Mouse (Mus musculus) hindbrain, postnatal 0 days (tissue): ENCODE results near the gene Plekhg3. TPM values are rescaled to one million over a fixed set of nuclear protein-coding genes. Genes with fewer than 3 reads are reported as not detected.

ENCODE experiments used
- ATAC-seq: fragments of 200-750 bp; cut with Nextera tagmentation; 2 replicates; pipeline ENCODE4 v1.8.0; 2017; ENCODE audit warnings: mild to moderate bottlenecking, moderate TSS enrichment, moderate library complexity
- DNase-seq: peaks from one replicate; pipeline ENCODE4 v3.0.0-alpha.2; 2015; ENCODE audit warnings: low spot score
- H3K27ac ChIP-seq: fragments of 300-500 bp; sonication (generic); 2 replicates; pipeline ENCODE4 v1.5.1; 2014; ENCODE audit warnings: mild to moderate bottlenecking
- H3K27me3 ChIP-seq: fragments of 300-500 bp; sonication (generic); 2 replicates; pipeline ENCODE4 v1.6.1; 2014; ENCODE audit warnings: low read length, mixed read lengths; ENCODE audit not compliant: insufficient read depth
- H3K36me3 ChIP-seq: fragments of 300-500 bp; sonication (generic); 2 replicates; pipeline ENCODE4 v1.6.1; 2014; ENCODE audit warnings: low read length, mixed read lengths; ENCODE audit not compliant: insufficient read depth
- H3K4me1 ChIP-seq: fragments of 300-500 bp; sonication (generic); 2 replicates; pipeline ENCODE4 v1.6.1; 2014; ENCODE audit warnings: antibody characterized with exemption, low read length, mixed read lengths; ENCODE audit not compliant: insufficient read depth
- H3K4me2 ChIP-seq: fragments of 300-500 bp; sonication (generic); 2 replicates; pipeline ENCODE4 v1.6.1; 2014; ENCODE audit warnings: low read depth, mild to moderate bottlenecking, low read length, moderate library complexity, mixed read lengths
- H3K4me3 ChIP-seq: fragments of 300-500 bp; sonication (generic); 2 replicates; pipeline ENCODE4 v1.5.1; 2014; ENCODE audit warnings: low read length
- H3K9ac ChIP-seq: fragments of 300-500 bp; sonication (generic); replicated peaks from 2 replicates; pipeline ENCODE4 v1.6.1; 2014; ENCODE audit warnings: mild to moderate bottlenecking, low read length, moderate library complexity, mixed read lengths
- H3K9me3 ChIP-seq: fragments of 300-500 bp; sonication (generic); 2 replicates; pipeline ENCODE4 v1.6.1; 2016; ENCODE audit warnings: low read length, mixed read lengths
- CTCF ChIP-seq: IDR thresholded peaks from 2 replicates; pipeline ENCODE4 v1.5.1; 2016; ENCODE audit warnings: antibody characterized with exemption, control low read depth, low read depth
- WGBS: fragments of 180-500 bp; shearing (Covaris S2); extraction: QIAGEN DNeasy Blood & Tissue Kit; methylation state at CpG from one replicate; pipeline ENCODE4 v1.1.7; 2014; 5-methylcytosine and 5-hydroxymethylcytosine counted together
- polyA plus RNA-seq: library from polyadenylated mRNA; unstranded; fragments of >200 nt; fragmentation: Nextera tagmentation; extraction: Ambion mirVana; gene quantifications from 2 replicates; pipeline ENCODE4 v1.2.1, GENCODE M21; 2015
- total RNA-seq: library from RNA; depleted of rRNA; stranded (reverse); fragments of >200 nt; gene quantifications from 2 replicates; pipeline ENCODE4 v1.2.3, GENCODE M21; 2014

Gene Plekhg3
- total and polyA plus RNA-seq, 2 experiments from 2014 or later = 1.8 to 5.4 TPM

DNA sequence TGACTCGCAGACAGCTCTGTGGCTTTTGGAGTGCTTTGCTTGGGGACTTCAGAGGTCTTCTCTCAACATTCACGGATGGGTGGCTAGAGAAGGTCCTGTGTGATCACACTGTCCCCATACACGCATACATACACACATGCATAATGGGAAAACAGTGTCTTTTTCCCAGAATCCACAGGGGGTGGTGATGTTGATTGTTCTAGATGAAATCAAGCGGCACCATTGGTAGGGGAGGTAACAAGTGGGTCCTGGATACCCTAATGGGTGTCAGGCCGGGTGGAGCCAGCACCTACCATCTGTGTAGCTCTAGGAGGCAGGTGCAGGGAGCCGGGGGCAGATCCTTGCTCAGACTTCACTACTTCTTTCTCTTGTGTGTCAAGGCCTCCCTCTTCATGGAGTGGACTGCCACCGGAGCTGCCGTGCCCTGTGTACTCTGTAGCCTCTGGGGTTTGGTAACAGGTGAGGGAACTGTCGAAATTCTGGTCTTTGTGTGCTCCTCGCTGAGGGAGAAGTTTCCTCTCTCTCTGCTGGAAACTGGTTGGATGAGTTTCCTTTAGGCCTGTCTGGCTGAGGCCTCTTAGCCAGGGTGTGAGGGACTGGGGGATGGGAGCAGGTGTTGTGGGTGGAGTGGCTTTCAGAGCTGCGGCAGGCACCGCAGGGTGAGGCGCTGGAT, 16.9 kb downstream of the Plekhg3 start:
- Histone ChIP-seq H3K4me2 (peak overlapping the region; percentile 53), H3K4me3 (peak overlapping the region; percentile 9; the same call in 1 of the 2 replicates), H3K27ac (no peak overlapping the region), H3K27me3 (no peaks in the 10 kb centered on the region), H3K9ac (no peak overlapping the region), H3K36me3 (no peaks in the 10 kb centered on the region), H3K4me1 (peaks cover 13% of the 10 kb centered on the region), H3K9me3 (no peaks in the 10 kb centered on the region)
- WGBS = 31% methylated on average over 13 of the region's 13 CpGs
- no peak for TF ChIP-seq CTCF
- ATAC-seq = 0 out of 2 replicates have a peak, but pooled peaks have one; percentile 8
- DNase-seq = no peak

DNA sequence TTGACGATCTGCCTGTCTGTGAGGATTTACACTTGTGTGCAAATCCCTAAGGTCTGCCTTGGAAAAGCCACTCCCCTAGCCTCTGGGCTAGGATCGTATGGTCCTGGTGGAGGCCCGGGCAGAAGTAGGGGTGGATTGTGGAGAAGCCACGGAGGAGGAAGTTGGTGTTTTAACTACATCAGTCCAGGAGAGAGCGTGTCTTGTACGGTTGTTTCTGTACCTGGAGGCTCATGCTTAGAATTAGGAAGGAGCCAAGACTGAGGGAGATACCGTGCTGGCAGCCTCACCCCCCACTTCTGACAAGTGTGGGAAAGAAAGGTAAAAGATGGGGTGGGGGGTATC, 17.4 kb downstream of the Plekhg3 start:
- Histone ChIP-seq H3K4me1 (peaks cover 13% of the 10 kb centered on the region), H3K27ac (no peak overlapping the region), H3K9ac (no peak overlapping the region), H3K27me3 (no peaks in the 10 kb centered on the region), H3K36me3 (no peaks in the 10 kb centered on the region), H3K4me2 (no peak overlapping the region), H3K4me3 (no peak overlapping the region), H3K9me3 (no peaks in the 10 kb centered on the region)
- ATAC-seq (no peak), DNase-seq (no peak)
- TF ChIP-seq CTCF = no peak
- whole genome bisulfite sequencing = 37% methylated on average over 7 of the region's 7 CpGs

GRCm38 (mm10) chr12:76549203-76549602, 18.5 kb downstream of the Plekhg3 start:
- no peak for TF ChIP-seq CTCF
- DNase-seq (no peak), ATAC-seq (no peak)
- WGBS = 79% methylated on average over 3 of the region's 3 CpGs
- Histone ChIP-seq H3K9me3 (no peaks in the 10 kb centered on the region), H3K4me1 (peaks cover 13% of the 10 kb centered on the region), H3K4me2 (no peak overlapping the region), H3K27ac (no peak overlapping the region), H3K27me3 (no peaks in the 10 kb centered on the region), H3K9ac (no peak overlapping the region), H3K36me3 (no peaks in the 10 kb centered on the region), H3K4me3 (no peak overlapping the region)

DNA sequence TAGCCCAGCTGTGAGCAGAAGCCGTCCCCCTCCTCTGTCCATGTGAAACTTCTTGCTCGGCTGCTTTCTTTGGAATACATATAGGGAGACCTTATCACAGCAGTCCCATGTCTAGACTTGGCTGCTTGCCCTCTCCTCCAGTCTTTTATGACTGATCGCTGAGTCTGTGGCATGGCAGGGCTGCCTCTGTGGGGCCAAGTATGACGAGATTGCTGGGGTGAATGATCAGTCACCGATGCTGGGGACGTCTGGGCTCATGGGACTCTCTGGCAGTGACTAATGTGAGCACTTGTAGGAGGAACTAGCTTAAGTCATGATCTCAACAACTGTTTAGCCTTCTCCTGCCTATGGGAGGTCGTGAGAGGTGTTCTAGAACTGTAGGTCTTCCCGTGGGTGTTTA, 21.6 kb downstream of the Plekhg3 start:
- H3K36me3 ChIP-seq = no peaks in the 10 kb centered on the region
- H3K27me3 ChIP-seq = no peaks in the 10 kb centered on the region
- no peak for TF ChIP-seq CTCF
- no peak overlapping the region for H3K9ac ChIP-seq
- no peaks in the 10 kb centered on the region for H3K9me3 ChIP-seq
- WGBS = 37% methylated on average over 8 of the region's 8 CpGs
- no peak overlapping the region for H3K4me3 ChIP-seq
- ATAC-seq = no peak
- no peak overlapping the region for H3K4me2 ChIP-seq
- no peak overlapping the region for H3K27ac ChIP-seq
- DNase-seq = no peak
- peaks cover 4% of the 10 kb centered on the region for H3K4me1 ChIP-seq

GRCm38 (mm10) chr12:76552958-76553357, 22.3 kb downstream of the Plekhg3 start:
- Histone ChIP-seq H3K27me3 (no peaks in the 10 kb centered on the region), H3K4me1 (no peaks in the 10 kb centered on the region), H3K4me3 (no peak overlapping the region), H3K36me3 (no peaks in the 10 kb centered on the region), H3K9me3 (no peaks in the 10 kb centered on the region), H3K9ac (no peak overlapping the region), H3K4me2 (no peak overlapping the region), H3K27ac (no peak overlapping the region)
- 93% methylated on average over 4 of the region's 4 CpGs for WGBS
- DNase-seq (no peak), ATAC-seq (no peak)
- TF ChIP-seq CTCF = no peak

GRCm38 (mm10) chr12:76553917-76554316, 23.2 kb downstream of the Plekhg3 start:
- no peaks in the 10 kb centered on the region for H3K27me3 ChIP-seq
- ATAC-seq (no peak), DNase-seq (no peak)
- H3K27ac ChIP-seq = no peak overlapping the region
- no peak overlapping the region for H3K9ac ChIP-seq
- no peak overlapping the region for H3K4me2 ChIP-seq
- no peaks in the 10 kb centered on the region for H3K36me3 ChIP-seq
- no peak overlapping the region for H3K4me3 ChIP-seq
- H3K4me1 ChIP-seq = no peaks in the 10 kb centered on the region
- 78% methylated on average over 7 of the region's 7 CpGs for WGBS
- no peak for TF ChIP-seq CTCF
- H3K9me3 ChIP-seq = no peaks in the 10 kb centered on the region

DNA sequence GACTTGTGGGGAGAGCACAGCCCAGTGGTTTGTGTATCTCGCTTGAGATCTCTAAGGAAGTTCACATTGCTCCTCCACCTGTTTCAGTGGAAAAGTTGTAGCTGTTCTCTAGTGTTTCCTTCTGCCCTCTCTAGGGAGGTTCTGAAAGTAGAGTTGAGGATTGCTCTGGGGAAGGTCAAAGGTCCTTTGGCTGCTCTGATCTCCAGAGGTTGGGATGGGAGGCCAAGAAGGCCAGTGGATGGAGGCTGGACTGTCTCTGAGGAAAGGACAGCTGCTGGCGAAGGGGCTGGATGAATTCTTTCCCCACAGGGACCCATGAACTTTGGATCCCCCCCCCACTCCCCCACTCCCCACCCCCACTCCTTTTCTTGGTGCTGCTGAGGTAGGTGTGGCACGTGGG, 23.7 kb downstream of the Plekhg3 start:
- Histone ChIP-seq H3K9ac (no peak overlapping the region), H3K36me3 (no peaks in the 10 kb centered on the region), H3K9me3 (no peaks in the 10 kb centered on the region), H3K27me3 (no peaks in the 10 kb centered on the region), H3K4me2 (no peak overlapping the region), H3K4me1 (no peaks in the 10 kb centered on the region), H3K27ac (no peak overlapping the region), H3K4me3 (no peak overlapping the region)
- DNase-seq (no peak), ATAC-seq (no peak)
- 85% methylated on average over 3 of the region's 3 CpGs for WGBS
- TF ChIP-seq CTCF = no peak
